Mouse (Mus musculus): ENCODE measurements around the gene Mllt3.

DNA sequence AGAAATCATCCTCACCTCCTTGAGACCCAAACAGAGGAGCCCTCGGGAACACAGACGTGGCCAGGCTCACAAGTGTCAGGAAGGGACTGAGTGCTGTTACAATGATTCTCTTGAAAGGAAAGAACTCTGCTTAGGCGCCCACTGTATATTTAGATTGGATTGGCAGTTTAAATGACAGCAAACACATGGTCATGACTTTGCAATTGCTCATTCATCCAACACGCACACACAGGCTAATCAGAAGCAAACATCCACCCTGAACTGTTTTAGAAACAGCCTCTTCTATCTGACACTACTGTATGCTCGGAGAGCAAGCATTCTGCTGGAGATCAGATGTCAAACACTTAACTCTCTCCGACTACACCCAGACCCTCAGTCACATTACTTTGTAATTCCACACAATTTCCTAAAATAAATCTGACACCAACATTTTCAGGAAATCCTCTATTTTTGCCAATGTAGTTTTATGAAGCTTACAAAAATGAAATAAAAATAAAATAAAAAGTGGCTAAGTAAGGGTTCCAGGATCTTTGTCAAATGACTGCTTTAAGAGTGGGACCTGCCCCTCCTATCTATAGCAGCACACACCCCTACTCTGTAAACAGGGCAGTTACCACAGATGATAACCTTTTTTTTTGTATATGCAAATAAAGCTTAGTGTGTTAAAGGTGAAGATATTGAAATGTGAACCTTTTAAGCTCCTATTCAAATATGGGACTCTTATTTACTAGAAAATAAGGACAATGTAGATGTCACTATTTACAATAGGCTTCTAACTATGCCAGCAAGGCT is 226.8 kb downstream of the Mllt3 start:
- no peak for TF ChIP-seq CTCF (IDR thresholded peaks at IDR 0.05; ENCODE audit: extremely low read depth, insufficient read depth, insufficient read length, insufficient replicate concordance)
- TF ChIP-seq POLR2A (IDR thresholded peaks at IDR 0.05; ENCODE audit: low read depth, low read length), result no peak
